Mouse (Mus musculus) right cerebral cortex, postnatal 25 days (tissue): ENCODE results near the gene Fancl.
"Not testable (repeated sequence)": the region's sequence is repeated elsewhere in the genome, so short reads cannot be mapped to it uniquely, and the experiment has no call there.

ENCODE experiments used
- DNase-seq: peaks from one replicate; pipeline ENCODE4 v3.0.0; 2022

Fancl gene

GRCm38 (mm10) chr11:26385971-26386370 lies at the start of gene Fancl:
Fancl (plus strand) TSS chr11:26386135.
- DNase-seq = no peak

DNA sequence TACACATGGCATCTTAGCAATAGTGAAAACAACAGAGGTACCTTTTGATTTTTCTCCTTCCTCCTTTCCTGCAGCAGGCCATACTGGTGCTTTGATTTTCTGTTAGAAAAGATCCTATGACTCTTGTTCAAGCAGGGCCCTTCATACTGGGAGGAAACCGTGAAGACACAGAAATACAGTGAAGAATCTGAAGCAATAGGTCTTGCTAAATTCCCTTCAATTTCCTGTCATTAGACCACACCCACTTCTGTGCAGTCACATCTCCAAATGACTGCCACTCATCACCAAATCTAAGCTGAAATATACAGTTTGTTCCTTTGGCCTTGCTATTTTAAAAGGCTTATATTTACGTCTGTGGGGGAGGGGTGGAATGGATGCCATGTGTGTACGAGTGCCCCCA lies 49.1 kb upstream of the Fancl start:
- DNase-seq = no peak

GRCm38 (mm10) chr11:26370176-26370575 lies 15.8 kb upstream of the Fancl start:
- not testable (repeated sequence) for DNase-seq

DNA sequence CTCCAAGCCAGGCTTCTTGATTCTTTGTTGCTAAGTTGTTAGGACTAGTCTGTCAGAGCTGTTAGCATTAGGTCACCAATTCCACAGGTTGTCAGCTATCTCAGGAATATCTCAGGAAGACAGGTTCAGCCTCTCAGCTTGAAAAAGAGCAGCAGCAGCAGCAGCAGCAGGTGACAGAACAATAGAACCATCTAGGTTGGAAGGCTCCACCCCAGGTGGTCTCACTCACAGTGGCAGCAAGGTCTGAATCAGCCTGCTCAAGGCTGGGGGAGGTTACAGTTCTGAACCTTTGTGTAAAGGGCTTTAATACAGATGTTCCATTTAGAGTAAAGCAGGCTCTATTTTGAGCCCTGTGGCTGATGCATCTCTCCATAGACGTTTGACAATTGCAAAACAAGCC lies 14.0 kb upstream of the Fancl start:
- DNase-seq = not testable (repeated sequence)

DNA sequence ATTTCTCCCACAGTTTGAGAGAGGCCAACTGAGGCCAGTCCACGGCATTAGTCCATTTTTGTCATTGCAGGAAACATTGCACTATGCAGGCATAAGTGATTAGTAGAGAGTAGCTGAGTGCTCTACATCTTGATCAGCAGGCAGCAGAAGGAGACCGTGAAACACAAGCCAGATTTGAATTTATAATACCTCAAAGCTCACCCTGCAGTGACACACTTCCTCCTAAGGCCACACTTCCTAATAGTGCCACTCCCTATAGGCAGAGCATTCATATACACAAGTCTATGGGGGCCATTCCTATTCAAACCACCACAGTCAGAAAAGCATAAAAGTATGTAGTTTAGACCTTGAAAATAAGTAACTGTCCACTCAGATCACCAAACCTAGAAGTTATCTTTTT lies 11.8 kb upstream of the Fancl start:
- no peak for DNase-seq

- DNase-seq = no peak
These were observed 7.9 kb upstream of the Fancl start for GRCm38 (mm10) chr11:26378074-26378473.

- no peak for DNase-seq
These were observed 4.4 kb upstream of the Fancl start for GRCm38 (mm10) chr11:26381499-26381898.

DNA sequence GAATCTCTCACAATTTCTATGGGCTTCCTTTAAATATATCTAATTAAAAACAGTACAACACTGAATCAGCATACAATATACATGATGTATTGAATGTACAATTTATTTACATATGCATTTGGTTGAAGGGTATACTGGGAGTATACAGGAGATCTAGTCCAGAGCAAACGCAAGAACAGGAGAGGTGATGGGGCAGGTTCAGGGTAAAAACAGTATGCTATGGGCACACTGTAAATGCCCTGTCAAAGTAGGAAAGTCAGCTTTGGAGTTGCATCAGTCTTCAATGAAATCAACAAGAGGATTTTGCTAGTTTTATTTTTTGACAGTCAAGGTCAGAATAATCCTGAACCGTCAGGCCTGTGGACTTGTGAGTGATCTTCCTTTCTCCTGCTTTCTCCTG lies 743 bp downstream of the Fancl start:
- no peak for DNase-seq

GRCm38 (mm10) chr11:26387087-26387611 lies 1.2 kb downstream of the Fancl start:
- DNase-seq = peak; percentile 94

- DNase-seq = no peak
These were observed 9.6 kb downstream of the Fancl start for GRCm38 (mm10) chr11:26395561-26395960.

- no peak for DNase-seq
These were observed 27.0 kb downstream of the Fancl start for GRCm38 (mm10) chr11:26412972-26413371.

- no peak for DNase-seq
These were observed 35.5 kb downstream of the Fancl start for GRCm38 (mm10) chr11:26421472-26421871.

GRCm38 (mm10) chr11:26434229-26434628 lies 48.3 kb downstream of the Fancl start:
- no peak for DNase-seq

GRCm38 (mm10) chr11:26437818-26438217 lies 51.9 kb downstream of the Fancl start:
- DNase-seq = peak; percentile 9

- DNase-seq = no peak
These were observed 55.2 kb downstream of the Fancl start for GRCm38 (mm10) chr11:26441121-26441520.

DNA sequence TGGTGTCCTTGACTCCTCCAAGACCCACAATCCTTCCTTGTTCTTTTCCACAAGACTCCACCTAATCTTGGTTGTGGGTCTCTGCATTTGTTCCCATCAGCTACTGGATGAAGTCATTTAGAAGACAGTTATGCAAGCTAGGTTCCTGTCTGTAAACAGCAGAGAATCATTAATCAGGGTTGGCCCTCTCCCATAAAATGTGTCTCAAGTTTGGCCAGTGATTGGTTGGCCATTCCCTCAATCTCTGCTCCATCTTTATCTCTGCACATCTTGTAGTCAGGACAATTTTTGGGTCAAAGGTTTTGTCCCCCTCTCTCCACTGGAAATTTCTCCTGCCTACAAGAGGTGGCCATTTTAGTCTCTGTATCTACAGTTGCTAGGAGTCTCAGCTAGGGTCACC lies 58.4 kb downstream of the Fancl start:
- no peak for DNase-seq

- no peak for DNase-seq
These were observed 63.9 kb downstream of the Fancl start for GRCm38 (mm10) chr11:26449789-26450188.

- no peak for DNase-seq
These were observed 64.7 kb downstream of the Fancl start for GRCm38 (mm10) chr11:26450636-26451035.

DNA sequence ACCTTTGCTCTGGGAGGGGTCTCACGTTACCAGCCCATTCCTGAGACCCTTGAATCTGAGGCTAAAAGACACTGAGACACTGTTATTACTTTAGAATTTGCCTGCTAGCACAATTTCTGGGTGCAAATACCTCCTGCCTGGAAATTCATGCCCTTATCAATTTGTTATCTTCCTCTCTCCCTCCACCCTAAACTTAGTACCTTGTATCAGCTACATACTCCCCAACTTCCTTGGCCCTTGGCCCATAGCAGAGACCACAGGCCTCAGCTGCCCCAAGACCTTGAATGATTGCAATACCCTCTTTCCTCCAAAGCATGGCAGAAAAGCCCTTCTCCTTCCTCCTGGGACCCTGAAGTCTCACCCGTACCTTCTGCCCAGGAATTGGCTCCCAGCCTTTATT lies 65.3 kb downstream of the Fancl start:
- DNase-seq = no peak

DNA sequence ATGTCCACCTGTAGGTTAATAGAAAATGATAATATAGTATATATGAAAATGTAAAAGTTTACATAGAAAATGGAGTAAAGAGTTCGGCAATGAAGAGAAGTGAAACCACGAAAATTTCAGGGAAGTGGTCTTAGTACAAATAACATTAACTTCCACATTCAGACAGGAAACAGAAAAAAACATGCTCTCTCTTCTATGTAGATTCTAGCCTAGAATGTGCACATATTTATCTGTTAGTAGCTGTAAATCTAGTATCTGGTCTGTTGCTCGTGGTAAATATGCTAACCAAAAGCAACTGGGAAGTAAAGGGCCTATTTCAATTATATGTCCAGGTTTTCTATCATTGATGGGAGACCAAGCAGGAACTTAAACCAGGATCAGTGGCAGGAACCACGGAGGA lies 66.8 kb downstream of the Fancl start:
- DNase-seq = no peak

GRCm38 (mm10) chr11:26454081-26454480 lies 68.1 kb downstream of the Fancl start:
- DNase-seq = no peak

- no peak for DNase-seq
These were observed 91.3 kb downstream of the Fancl start for GRCm38 (mm10) chr11:26477037-26477739.

GRCm38 (mm10) chr11:26481691-26482242 lies 95.8 kb downstream of the Fancl start:
- DNase-seq = no peak

- DNase-seq = peak; percentile 31
These were observed 104.0 kb downstream of the Fancl start for GRCm38 (mm10) chr11:26489761-26490466.
